Mouse (Mus musculus): ENCODE measurements around the gene Diaph3.

Diaph3 gene

DNA sequence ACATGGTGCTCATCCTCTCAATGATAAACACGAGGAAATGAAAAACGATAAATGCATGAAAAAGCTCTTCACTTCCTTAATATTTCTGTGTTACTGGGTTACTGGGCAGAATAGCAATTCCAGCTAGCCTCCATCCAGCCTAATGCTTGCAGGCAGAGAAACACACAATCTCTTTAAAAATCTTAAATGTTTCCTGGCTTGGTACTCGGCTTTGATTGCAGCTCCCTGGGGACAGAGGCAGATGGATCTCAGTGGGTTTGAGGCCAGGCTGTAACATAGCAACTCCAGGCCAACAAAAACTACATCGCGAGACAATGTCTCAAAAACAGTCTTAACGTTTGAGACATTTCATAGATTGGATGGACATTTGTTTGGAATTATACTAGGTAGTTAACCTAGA, 57.1 kb downstream of the Diaph3 start:
- no peak for DNase-seq (ENCODE audit: low read depth, low spot score)

DNA sequence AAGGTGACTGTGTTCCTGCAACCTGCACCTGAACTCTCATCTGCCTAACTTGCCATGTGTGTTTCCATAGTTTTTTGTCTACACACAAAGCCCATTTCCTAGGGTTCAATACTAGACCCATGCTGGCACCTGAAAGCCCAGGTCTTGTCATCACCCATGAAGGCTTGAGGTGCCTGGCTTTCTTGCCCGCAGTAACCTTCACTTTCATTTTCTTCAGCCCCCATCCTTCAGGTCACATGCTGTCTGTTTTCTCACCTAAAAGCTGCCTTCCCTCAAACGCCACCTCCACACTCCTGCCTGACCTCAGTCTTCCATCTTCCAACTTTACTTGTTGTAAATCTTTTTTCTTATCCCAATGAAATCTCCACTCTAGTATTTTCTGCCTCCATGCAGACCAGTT, 61.3 kb downstream of the Diaph3 start:
- DNase-seq (ENCODE audit: low read depth, low spot score): no peak

DNA sequence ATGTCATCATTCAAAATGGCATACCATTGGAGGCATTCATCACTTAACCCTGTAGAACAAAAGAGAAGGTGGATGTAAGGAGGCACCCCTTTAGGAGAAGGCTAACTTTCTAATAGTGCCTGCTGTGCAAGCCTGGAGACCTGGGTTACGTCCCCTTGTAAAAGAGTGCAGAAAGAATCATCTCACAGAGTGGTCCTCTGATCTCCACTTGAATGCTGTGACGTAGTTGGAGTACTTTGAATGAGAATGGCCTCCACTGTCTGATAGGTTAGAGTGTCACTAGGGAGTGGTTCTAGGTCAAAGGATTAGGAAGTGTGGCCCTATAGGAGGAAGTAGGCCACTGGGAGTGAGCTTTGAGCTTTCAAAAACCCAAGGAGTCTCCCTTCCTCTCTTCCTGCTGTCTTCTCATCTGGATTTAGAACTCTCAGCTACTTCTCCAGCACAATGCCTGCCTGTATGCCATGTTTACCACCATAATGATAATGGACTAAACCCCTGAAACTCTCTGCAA, 66.0 kb downstream of the Diaph3 start:
- DNase-seq (ENCODE audit: low read depth, low spot score): no peak

DNA sequence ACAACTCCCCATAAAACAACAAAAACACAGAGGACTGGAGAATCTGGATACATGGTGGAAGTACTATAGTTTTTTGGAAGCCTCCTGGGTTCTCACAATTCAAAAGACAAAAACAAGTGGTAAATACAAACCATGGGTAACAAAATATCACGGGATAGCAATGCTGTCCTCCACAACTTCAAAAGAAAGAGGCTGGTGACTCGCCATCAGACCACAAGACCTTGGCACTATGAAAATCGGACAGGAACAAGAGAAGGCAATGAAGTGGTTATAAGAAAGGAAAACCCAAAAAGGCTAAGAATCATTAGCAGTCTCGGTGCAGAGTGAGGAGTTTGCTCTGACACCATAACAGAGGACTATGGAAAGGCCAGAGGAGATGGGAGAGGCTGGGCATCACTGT, 76.8 kb downstream of the Diaph3 start:
- DNase-seq (ENCODE audit: low read depth, low spot score): no peak

DNA sequence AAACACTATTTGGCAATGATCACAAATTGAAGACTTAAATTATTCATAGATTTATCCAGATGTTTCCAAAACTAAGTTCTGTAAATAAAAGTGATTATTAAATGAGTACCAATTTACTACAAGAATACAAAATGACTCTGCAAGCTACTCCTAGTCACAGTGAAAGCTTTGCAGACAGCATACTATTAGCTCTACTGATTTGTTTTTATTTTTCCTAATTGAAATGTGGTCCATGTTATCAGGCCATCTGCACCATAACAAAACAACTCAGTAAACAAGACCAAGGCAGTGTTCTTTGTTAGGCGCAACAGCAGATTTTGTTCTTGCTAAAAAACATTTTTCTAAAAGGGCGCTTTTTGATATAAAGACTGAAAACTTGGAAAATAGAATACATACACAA, 84.9 kb downstream of the Diaph3 start:
- DNase-seq (ENCODE audit: low read depth, low spot score): no peak

DNA sequence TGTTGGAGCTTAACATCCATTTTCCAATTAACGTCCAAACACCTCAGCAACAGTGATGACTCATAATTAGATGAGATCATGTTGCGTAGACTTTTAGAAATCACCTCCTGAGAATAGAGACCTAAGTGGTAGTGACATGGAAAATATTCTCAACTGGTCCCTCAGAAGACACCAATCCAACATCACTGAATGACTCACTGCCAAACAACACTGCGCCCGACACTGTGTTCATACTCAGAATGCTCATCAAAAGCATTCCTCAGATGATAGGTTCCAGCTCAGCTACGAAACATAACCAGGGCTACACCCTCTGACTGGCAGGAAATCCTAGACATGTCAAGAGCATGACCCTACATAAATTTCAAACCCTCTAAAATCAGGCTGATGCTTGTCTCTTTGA, 89.8 kb downstream of the Diaph3 start:
- no peak for DNase-seq (ENCODE audit: low read depth, low spot score)

DNA sequence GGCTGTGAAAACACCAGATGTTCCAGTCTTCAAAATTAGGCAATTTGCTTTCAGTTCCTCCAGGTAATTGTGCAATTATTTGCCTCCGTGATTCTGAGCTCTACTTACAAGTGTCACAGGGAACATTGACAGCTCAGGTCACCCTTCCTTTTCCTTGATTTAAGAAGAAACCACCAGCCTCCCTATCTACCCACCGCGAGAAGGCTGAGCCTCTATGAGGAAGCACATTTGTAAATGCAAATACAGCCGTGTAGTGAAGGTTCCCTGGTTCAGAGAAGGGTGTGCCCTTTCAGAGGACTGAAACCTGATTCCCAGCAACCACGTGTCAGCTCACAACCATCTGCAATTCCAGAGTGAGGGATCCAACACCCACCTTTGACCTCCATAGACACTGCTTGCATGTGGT, 96.6 kb downstream of the Diaph3 start:
- DNase-seq (ENCODE audit: low read depth, low spot score): peak; percentile 80

DNA sequence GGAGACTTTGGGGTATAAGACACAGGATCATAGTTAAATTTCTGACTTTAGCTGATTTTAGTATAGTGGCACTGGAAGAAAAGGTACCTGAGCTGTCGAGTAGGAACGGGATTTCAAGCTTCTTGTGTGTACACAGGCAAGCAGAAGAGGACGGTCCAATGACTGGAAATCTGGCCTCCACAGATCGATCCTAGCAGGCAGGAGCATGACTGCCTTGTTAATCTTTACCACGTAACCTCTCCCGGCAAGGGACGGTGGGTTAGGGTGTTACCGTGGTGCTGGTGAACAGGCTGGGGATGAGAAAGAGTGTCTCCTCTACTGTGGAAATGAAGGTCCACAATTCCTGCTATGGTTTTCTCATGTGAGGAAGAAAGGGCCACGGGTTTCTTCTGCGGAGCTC, 120.8 kb downstream of the Diaph3 start:
- DNase-seq (ENCODE audit: low read depth, low spot score): no peak

DNA sequence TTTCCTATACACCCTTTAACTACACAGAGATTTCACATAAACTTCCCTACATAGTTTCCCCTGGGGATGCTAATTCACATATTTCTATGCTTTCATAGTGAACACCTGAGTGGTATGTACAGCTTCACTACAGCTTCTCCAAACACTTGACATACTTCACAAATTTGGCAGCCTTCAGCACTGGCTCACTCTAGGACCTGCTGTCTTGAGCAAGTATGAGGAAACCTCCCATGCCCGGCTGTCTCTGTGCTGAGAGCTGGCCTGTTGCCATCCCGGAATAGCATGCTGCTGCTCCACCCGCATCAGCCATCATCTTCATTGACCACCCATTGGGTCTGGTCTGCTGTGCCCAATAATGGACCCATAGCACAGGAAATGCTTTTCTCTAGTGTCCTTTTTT, 121.3 kb downstream of the Diaph3 start:
- no peak for DNase-seq (ENCODE audit: low read depth, low spot score)

DNA sequence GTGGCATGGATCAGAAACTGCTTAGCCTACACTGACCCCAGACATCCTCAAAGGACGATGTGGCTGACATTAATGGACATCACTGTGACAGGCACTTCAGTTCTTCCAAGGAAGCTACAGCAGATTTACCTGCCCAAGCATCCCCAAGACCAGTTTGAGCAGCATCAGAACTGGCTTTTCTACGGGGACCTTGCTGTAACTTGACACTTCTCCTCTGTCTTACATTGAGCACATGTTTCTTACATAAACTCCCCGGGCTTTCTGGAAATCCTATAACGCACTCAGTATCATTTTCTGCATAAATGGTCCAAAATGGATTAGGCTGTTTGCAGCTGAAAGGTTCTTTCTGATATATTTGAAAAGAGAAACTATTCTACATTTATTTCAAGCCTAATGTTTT, 143.7 kb downstream of the Diaph3 start:
- DNase-seq (ENCODE audit: low read depth, low spot score): no peak

DNA sequence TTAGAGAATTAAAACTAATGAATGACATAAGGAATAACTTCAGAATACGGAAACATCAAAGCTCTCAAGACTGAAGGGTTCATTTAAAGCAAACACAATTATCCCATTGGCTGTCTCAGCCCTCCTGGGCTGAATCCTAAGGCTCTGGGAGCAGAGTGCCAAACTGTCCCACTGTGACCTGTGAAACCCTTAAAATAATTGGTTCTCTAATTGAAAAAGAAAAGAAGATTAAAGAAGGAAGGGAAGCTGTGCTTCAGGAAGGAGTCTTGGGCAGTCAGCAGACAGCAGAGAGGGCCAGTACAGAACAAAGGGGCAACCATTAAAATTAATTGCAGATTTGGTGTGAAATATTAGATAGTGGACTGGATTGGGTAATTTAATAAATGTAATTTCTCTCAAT, 189.9 kb downstream of the Diaph3 start:
- no peak for DNase-seq (ENCODE audit: low read depth, low spot score)

DNA sequence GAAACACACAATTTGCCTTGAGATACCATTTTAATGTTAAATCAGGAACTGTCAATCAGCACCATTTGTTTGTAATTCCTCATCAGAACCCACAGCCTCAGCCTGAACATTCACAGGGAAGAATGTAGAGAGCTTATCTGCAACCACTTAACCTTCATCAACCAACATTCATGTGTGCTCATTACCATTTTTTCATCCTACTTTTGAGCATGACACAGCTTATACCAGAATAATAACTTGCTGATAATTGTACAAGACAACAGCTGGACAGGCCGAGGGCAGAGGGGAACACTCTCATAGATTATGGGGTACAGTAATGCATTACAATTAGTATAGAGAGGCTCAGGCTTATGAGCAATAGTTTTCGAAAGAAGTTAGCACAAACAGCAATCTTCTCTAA, 203.1 kb downstream of the Diaph3 start:
- DNase-seq (ENCODE audit: low read depth, low spot score): no peak

DNA sequence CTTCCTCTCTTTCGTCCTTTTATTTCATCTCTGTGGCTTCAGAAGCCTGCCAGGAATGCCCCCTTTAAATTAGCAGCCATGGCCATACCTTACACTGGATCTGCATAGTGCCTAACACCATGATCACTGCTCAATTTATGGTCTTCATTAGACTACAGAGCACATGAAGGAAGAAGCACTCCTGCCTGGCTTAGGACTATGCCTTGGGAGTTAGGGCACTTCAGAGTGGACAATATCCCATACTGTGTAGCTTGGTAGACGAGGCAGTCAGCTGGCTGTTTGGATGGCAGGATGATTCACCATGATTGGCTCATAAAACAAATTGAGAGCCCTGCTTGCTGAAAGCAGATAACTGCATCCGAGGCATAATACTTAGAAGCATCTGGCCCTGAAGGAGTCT, 204.6 kb downstream of the Diaph3 start:
- DNase-seq (ENCODE audit: low read depth, low spot score): no peak

DNA sequence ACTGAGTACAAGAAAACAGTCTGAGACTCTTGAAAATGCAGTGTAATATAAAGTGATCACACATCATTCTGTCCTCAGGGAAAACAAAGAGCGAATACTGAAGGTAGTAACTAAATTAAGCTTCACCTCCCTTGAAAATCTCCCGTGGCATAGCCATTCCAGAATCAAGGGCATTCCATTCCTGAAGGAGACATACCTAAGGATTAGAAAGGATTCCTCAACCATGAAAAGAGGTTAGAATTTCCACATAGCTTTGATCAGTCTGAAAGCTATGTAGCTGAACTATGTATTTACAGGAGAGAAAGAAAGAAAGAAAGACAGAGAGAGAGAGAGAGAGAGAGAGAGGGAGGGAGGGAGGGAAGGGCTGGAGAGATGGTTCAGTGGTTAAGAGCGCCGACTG, 210.3 kb downstream of the Diaph3 start:
- DNase-seq (ENCODE audit: low read depth, low spot score): no peak

DNA sequence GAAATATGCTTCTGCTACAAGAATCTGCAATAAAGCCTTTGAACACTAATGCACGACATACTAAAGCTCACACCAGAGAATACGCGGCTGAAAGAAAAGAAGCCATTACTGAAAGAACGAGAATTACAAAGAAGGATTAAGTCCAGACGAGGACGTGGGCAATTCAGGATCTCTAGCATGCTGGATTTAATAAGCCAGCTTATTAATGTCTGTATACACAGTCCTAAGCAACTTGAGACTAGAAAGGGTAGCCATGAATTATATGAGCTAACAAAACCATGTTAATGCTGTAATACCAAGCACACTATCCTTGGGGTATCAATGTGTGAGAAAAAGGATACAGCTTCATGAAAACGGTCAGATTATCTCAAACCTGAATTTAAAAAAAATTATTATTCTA, 214.2 kb downstream of the Diaph3 start:
- DNase-seq (ENCODE audit: low read depth, low spot score): no peak

DNA sequence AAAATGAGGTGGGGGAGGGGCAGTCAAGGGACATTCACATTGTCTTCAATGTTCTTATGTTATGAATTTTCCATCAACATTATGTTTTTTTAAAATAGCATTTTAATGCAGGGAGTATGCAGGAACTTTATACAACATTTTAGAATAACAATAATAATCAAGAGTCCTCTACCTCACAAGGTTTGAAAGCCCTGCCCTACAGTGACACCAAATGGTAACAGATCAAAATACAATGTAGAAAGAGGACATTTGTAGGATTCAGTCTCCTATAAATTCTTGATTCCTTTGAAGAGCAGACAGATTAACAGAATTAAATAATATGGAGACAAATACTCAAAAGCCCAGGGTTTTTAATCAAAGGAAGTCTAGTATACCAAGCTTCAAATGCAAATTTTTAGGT, 242.1 kb downstream of the Diaph3 start:
- DNase-seq (ENCODE audit: low read depth, low spot score): peak; percentile 11

DNA sequence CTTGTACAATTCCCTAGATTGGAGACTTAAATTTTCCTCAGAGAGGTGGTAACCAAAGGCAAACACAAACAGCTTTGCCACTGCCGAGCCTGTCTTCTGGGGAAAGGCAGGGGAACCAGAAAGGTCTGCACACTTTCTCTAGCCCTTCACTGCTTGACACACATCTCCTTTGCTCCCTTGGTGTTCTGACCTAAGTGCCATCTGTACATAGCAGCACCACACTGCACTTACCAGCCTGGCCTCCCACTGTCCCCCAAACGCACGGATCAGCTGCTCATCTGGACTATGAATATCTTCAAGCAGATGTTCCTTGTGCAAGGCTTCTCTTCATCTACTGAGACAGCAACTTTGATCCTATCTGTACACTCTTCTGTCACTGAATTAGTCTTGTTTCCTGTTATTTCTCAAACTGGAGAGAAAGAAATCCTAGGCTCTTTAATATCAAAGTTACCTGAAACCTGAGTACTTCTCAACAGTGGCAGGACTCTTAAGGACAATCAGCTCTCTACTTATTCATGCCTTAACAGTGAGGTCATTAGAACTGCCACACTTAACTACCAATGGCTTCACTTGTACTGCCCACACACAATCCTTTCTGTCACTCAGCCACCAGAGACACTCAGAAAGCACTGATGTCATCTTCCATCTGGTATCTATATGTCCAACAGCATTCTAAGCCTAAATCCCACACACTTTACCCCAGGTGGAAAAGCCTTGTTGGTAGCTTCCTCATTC, 251.8 kb downstream of the Diaph3 start:
- DNase-seq (ENCODE audit: low read depth, low spot score): no peak

DNA sequence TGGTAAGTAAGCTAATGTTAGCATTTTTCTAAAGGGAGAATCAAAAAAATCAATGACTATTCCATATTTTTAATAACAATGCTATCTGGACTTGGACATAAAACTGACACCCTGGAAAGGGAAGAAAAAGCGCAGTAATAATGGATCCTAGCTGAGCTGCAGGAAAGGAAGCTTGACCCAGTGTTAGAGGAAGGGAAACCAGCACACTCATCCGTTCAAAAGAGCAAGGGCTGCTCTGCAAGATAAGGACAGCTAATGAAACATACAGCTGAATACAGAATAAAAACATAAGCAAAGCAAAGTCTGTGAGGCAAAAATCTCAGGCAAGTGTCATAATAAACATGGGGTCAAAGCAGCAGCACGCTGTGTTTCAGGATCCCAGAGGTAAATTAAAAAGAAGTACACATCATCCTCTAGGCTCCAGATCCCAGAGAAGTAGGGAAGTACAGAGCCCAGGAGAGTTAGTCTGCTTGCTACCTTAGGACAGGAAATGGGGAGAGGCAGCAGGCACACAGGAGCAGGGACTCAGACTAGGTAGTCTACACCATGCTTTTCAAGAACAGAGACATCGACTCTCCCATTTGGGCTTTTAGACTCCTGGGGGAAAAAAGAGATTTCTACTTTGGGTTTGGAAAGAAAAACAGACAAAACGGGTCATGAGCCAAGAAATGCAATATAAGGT, 255.5 kb downstream of the Diaph3 start:
- DNase-seq (ENCODE audit: low read depth, low spot score): no peak

DNA sequence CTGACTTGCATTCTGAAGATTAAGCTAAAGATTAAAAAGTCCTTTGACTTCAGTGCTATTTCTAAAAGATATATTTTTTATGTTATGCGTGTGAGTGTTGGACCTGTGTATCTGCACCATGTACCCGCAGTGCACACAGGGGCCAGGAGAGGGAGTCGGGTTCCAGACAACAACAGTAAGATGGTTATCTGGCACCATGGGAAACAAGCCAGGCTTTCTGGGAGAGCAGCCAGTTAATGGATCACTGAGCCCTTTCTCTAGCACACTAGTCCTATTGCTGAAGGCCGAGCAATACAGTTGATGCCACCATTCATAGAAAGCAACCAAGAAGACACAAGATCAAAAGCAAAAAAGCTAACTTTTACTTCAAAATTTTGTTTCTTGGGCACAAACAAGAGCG, 271.5 kb downstream of the Diaph3 start:
- peak; percentile 31 for DNase-seq (ENCODE audit: low read depth, low spot score)

DNA sequence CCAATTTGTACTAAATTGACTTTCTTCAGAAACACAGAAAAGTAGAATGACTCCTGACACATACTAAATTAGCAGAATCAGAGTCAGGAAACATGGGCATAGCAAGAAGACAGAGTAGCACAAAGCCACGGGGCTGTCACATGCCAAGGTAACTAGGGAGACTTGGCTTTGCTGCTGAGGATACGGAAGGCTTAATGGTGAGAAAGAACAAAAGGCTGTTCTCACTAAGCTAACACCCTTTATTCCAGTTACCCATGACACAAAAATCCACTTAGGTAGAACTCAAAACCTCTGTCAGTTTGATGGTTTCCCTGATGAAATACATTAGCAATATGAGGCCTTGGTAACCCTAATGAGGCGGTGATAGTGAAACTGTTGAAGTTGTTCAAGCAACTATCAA, 273.9 kb downstream of the Diaph3 start:
- DNase-seq (ENCODE audit: low read depth, low spot score): no peak

DNA sequence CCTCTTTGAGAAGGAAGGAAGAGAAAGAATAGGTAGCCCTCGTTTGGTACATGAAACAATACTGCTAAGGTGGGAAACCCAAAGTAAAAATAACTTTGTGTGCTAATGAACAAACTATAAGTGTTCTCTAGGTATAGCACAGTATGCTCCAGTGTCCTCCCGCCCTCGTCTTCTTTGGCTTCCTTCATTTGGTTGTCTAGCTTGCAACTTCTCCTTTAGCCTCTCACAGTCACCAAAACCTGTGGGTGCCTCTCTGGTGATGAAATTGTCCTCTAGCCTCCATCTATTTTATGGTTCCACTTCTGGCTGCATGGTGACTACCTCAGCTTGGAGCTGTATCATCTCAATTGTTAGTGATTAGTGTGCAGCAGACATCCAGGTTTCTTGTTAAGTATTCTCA, 277.0 kb downstream of the Diaph3 start:
- no peak for DNase-seq (ENCODE audit: low read depth, low spot score)

DNA sequence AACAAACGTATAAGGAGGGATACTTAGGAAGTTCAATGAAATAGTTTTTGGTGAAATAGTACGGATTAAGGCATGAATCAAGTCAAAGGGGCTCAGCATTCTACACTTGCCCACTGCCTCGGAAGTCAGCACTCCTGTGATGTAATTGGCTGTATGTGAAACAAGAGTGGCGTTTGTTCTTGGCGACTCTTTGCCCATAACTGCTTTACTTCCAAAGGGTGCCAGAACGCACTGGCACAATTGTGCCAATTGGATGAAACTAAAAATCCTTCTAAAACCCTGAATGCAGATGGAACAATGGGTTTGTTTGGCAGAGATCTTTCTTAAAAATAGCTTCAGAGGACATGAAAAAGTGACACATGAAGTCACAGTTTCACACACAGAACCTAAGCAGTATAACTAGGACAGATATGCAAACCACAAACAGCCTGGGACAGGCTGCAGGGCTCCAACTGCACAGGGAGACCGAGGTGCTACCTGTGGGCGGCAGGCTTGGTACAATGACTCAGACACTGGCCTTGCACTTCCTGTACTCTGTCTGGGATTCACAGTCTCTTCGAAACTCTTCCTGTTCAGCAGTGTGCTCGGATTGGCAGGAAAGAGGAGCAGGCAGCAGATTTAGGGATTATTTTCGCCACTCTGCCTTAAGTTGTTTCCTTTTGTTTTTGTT, 279.6 kb downstream of the Diaph3 start:
- DNase-seq (ENCODE audit: low read depth, low spot score): no peak

Measured in A20 (cell line).